Mouse (Mus musculus): ENCODE results near the gene 9030025P20Rik. TPM values are rescaled to one million over a fixed set of nuclear protein-coding genes. Genes with fewer than 3 reads are reported as not detected.
"Not testable (repeated sequence)": the region's sequence is repeated elsewhere in the genome, so short reads cannot be mapped to it uniquely, and the experiment has no call there.

9030025P20Rik gene
- 5.3 and 6.7 TPM in 2 replicates for polyA plus RNA-seq (2011; ENCODE audit: insufficient read length, low read depth, missing spikeins)

DNA sequence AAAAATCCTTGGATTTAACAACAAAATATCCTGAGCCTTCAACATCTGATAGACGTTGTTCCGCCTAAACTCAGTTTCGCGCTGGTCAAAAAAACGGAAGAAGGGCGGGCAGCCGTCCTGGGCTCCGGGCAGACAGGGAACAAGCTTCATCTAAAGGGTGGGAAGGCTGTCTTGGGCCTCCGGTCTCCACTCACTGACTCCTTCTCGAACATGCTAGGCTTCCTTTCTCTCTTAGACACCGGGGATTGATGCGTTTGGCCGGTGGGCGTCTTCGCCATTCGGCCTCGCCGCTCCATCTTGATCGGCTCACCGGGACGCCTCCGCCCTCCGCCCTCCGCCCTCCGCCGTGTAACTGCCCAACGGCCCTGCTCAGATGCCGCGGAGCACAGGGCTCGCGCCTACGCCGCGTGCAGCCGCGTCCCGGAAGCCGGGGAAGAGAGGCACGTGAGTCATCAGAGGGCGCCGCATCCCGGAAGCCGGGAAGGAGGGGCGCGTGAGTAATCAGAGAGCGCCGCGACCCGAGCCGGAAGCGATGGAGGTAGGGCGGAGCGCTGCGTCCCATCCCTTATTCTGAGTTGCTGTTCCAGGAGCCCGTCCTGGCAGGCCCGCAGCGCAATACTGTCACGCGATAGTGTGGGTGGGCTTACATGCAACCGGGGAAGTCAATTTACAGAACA, at the start of gene 9030025P20Rik, which contains the start of gene Gm3417:
TSS of gene 9030025P20Rik (plus strand) at position 107 of the 677 bp plus-strand sequence.
TSS of gene Gm3417 (minus strand) at position 429 of the 677 bp plus-strand sequence.
- not testable (repeated sequence) for H3K4me1 ChIP-seq (ENCODE audit: control insufficient read depth, insufficient read depth, low read length); H3K4me3 ChIP-seq (ENCODE audit: insufficient read depth, low read length); H3K27ac ChIP-seq (ENCODE audit: insufficient read depth, low read length)

- no peak for TF ChIP-seq POLR2A (IDR thresholded peaks at IDR 0.05; ENCODE audit: low read depth, low read length)
- no peak for TF ChIP-seq CTCF (IDR thresholded peaks at IDR 0.05; ENCODE audit: borderline replicate concordance, insufficient read depth, low read length)
- Histone ChIP-seq H3K4me1 (ENCODE audit: control insufficient read depth, insufficient read depth, low read length) (no peaks in the 10 kb centered on the region), H3K4me3 (ENCODE audit: insufficient read depth, low read length) (no peak overlapping the region), H3K27ac (ENCODE audit: insufficient read depth, low read length) (no peak overlapping the region)
These were observed 49.6 kb upstream of the 9030025P20Rik start for GRCm38 (mm10) chr17:14928631-14929030.

DNA sequence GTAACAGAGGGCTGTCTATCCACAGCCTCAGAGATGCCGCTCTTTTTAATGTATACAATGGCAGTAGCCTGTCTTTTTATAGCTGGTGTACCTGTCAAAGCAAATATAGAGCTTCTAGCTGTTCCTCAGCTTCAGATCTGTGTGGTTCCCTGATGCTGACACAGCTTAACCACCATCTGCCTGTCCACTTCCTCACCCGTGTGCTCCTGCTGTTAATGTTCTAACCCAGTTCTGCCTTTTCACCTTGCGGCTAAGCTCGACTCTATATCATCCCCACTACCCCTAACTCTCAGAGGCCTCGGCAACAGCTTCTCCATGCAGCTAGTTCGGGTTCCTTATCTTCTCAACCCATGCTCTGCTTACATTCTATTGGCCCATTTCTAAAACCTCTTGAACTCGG, 47.6 kb upstream of the 9030025P20Rik start:
- Histone ChIP-seq H3K27ac (ENCODE audit: insufficient read depth, low read length) (no peak overlapping the region), H3K4me1 (ENCODE audit: control insufficient read depth, insufficient read depth, low read length) (no peaks in the 10 kb centered on the region)
- TF ChIP-seq CTCF (IDR thresholded peaks at IDR 0.05; ENCODE audit: borderline replicate concordance, insufficient read depth, low read length): no peak
- no peak for TF ChIP-seq POLR2A (IDR thresholded peaks at IDR 0.05; ENCODE audit: low read depth, low read length)

DNA sequence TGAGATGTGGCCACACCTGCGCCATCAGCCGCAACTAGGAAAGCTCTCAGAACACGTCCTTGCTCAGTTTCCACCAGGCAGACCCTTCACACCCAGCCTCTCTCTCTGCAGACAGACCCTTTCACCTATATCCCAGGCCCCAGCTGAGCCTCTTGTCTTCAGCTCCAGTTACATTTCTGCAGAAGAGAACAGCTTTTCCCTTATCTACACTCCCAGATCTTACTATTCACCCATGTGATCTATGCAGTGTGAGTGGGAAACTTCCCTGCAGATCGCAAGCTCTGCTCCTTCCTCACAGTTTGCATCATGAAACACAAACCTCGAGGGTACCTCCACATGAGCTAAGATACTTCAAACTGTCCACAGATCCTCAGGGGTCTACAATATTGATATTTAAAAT, 46.8 kb upstream of the 9030025P20Rik start:
- TF ChIP-seq POLR2A (IDR thresholded peaks at IDR 0.05; ENCODE audit: low read depth, low read length) (no peak), CTCF (IDR thresholded peaks at IDR 0.05; ENCODE audit: borderline replicate concordance, insufficient read depth, low read length) (no peak)

More for the DNA sequence above, 47.6 kb upstream of the 9030025P20Rik start:
- no peak overlapping the region for H3K4me3 ChIP-seq (ENCODE audit: insufficient read depth, low read length)

GRCm38 (mm10) chr17:14935280-14935679, 43.0 kb upstream of the 9030025P20Rik start:
- not testable (repeated sequence) for H3K4me1 ChIP-seq (ENCODE audit: control insufficient read depth, insufficient read depth, low read length); H3K4me3 ChIP-seq (ENCODE audit: insufficient read depth, low read length); H3K27ac ChIP-seq (ENCODE audit: insufficient read depth, low read length)

More for the DNA sequence above, 46.8 kb upstream of the 9030025P20Rik start:
- Histone ChIP-seq H3K27ac (ENCODE audit: insufficient read depth, low read length) (no peak overlapping the region), H3K4me1 (ENCODE audit: control insufficient read depth, insufficient read depth, low read length) (no peaks in the 10 kb centered on the region), H3K4me3 (ENCODE audit: insufficient read depth, low read length) (no peak overlapping the region)

DNA sequence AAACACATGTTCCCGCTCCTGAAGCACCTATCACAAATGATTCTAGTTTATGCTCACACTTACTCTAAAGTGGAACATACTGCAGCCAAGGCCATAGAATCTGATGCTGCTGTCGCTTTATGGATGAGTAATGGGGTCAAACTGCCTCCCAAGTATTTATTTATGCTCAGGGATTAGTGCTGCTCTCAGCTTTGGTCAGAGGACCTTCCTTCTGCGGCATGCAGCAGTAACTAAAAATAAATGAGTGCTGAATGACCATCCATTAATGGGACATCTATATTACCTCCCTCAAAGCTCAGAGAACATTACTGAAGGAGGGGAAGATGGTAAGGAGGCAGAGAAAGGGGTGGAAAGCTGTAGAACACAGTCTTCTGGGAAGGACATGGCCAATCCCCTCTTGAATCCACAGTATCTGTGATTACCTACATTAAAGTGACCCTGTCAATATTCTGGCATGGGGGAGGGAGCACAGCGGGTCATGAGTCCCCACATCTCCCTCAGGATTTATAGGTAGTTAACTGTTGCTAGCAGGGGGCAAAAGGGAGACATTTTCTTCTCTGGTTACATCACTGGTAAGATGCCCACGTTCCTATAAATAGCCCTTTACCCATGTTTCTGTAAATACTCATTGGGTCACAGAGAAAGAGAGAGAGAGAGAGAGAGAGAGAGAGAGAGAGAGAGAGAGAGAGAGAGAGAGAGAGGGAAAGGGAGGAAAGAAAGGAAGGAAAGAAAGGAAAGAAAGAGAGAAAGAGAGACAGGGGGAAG, 42.2 kb upstream of the 9030025P20Rik start:
- TF ChIP-seq POLR2A (IDR thresholded peaks at IDR 0.05; ENCODE audit: low read depth, low read length): no peak
- no peak for TF ChIP-seq CTCF (IDR thresholded peaks at IDR 0.05; ENCODE audit: borderline replicate concordance, insufficient read depth, low read length)

DNA sequence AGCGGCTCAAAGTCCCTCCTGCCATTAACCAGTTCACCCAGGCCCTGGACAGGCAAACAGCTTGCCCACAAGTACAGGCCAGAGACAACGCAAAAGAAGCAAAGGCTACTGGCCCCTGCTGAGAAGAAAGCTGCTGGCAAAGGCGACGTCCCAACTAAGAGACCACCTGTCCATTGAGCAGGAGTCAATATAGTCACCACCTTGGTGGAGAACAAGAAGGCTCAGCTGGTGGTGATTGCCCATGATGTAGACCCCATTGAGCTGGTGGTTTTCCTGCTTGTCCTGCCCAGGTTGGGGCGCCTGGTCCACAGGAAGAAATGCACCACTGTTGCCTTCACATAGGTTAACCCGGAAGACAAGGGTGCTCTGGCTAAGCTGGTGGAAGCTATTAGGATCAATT, 36.1 kb upstream of the 9030025P20Rik start:
- H3K4me3 ChIP-seq (ENCODE audit: insufficient read depth, low read length); H3K27ac ChIP-seq (ENCODE audit: insufficient read depth, low read length); H3K4me1 ChIP-seq (ENCODE audit: control insufficient read depth, insufficient read depth, low read length): not testable (repeated sequence)

More for the DNA sequence above, 42.2 kb upstream of the 9030025P20Rik start:
- Histone ChIP-seq H3K4me3 (ENCODE audit: insufficient read depth, low read length) (no peak overlapping the region), H3K4me1 (ENCODE audit: control insufficient read depth, insufficient read depth, low read length) (no peaks in the 10 kb centered on the region), H3K27ac (ENCODE audit: insufficient read depth, low read length) (no peak overlapping the region)

GRCm38 (mm10) chr17:14943009-14943728, 35.1 kb upstream of the 9030025P20Rik start, which contains the start of the genes Wdr27 and 1600012H06Rik:
Gene Wdr27 (minus strand): TSS chr17:14943158.
Gene 1600012H06Rik (plus strand): TSS chr17:14943184.
- H3K27ac ChIP-seq (ENCODE audit: insufficient read depth, low read length): peak within 1 kb of the TSS; percentile 21; the same call in 1 of the 2 replicates
- TF ChIP-seq CTCF (IDR thresholded peaks at IDR 0.05; ENCODE audit: borderline replicate concordance, insufficient read depth, low read length) (no peak), POLR2A (IDR thresholded peaks at IDR 0.05; ENCODE audit: low read depth, low read length) (peak; percentile 78)
- peak within 1 kb of the TSS; percentile 79 for H3K4me3 ChIP-seq (ENCODE audit: insufficient read depth, low read length)
- H3K4me1 ChIP-seq (ENCODE audit: control insufficient read depth, insufficient read depth, low read length): 0 out of 2 replicates have a peak, but pooled peaks cover 2% of the 10 kb centered on the region

DNA sequence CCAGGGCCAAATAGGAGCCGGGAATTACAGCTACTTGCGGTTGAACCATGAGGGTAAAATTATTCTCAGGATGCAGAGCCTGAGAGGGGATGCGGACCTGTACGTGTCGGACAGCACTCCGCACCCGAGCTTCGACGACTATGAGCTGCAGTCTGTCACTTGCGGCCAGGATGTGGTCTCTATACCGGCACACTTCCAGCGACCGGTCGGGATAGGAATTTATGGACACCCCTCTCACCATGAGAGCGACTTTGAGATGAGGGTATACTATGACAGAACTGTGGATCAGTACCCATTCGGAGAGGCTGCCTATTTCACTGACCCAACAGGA, 34.6 kb upstream of the 9030025P20Rik start:
- peak overlapping the region; percentile 79 for H3K4me3 ChIP-seq (ENCODE audit: insufficient read depth, low read length)
- 0 out of 2 replicates have a peak, but pooled peaks cover 2% of the 10 kb centered on the region for H3K4me1 ChIP-seq (ENCODE audit: control insufficient read depth, insufficient read depth, low read length)
- TF ChIP-seq CTCF (IDR thresholded peaks at IDR 0.05; ENCODE audit: borderline replicate concordance, insufficient read depth, low read length) (no peak), POLR2A (IDR thresholded peaks at IDR 0.05; ENCODE audit: low read depth, low read length) (no peak)
- peak overlapping the region; percentile 21; the same call in 1 of the 2 replicates for H3K27ac ChIP-seq (ENCODE audit: insufficient read depth, low read length)

Measured in embryonic fibroblast, embryonic 13.5 days (primary cell).